Mouse (Mus musculus): Measurements from ENCODE around the gene Rmi1. TPM values are rescaled to one million over a fixed set of nuclear protein-coding genes. Genes with fewer than 3 reads are reported as not detected.
"Not testable (repeated sequence)": the region's sequence is repeated elsewhere in the genome, so short reads cannot be mapped to it uniquely, and the experiment has no call there.

Gene Rmi1
- 1 to 10 TPM; 4.8 to 5.5 TPM for total RNA-seq (2021)
- long read RNA-seq, experiment 1, partial matches to known transcripts, result 0 of 9 reads
- long read RNA-seq, experiment 1, other reads (novel, unspliced or antisense), result 4 of 9 reads
- long read RNA-seq, experiment 2, transcript Rmi1-205 (3 exons, 3,594 nt), result major isoform, 6 of 11 reads
- long read RNA-seq, experiment 2, partial matches to known transcripts, result 0 of 11 reads
- long read RNA-seq, experiment 2, other reads (novel, unspliced or antisense), result 5 of 11 reads

- DNase-seq, result peak; percentile 98
Measured at GRCm38 (mm10) chr13:58402003-58402743, at the start of gene Rmi1. Gene Rmi1, plus strand, starts transcription at chr13:58402248.

GRCm38 (mm10) chr13:58352996-58353395 is 49.1 kb upstream of the Rmi1 start:
- DNase-seq, result no peak

- DNase-seq, result peak; percentile 82
Measured at GRCm38 (mm10) chr13:58358629-58359303, 43.3 kb upstream of the Rmi1 start, which contains the start of gene Kif27. Gene Kif27, minus strand, starts transcription at chr13:58359122.

- no peak for DNase-seq
Measured at GRCm38 (mm10) chr13:58359304-58359653, 42.8 kb upstream of the Rmi1 start.

GRCm38 (mm10) chr13:58364353-58365175 is 37.5 kb upstream of the Rmi1 start:
- DNase-seq, result no peak

- DNase-seq, result not testable (repeated sequence)
Measured at GRCm38 (mm10) chr13:58365179-58365578, 36.9 kb upstream of the Rmi1 start.

- no peak for DNase-seq
Measured at GRCm38 (mm10) chr13:58366373-58366772, 35.7 kb upstream of the Rmi1 start.

- no peak for DNase-seq
Measured at GRCm38 (mm10) chr13:58367641-58368040, 34.4 kb upstream of the Rmi1 start.

- no peak for DNase-seq
Measured at GRCm38 (mm10) chr13:58368835-58369234, 33.2 kb upstream of the Rmi1 start.

- DNase-seq, result no peak
Measured at GRCm38 (mm10) chr13:58372278-58373152, 29.5 kb upstream of the Rmi1 start.

- DNase-seq, result no peak
Measured at GRCm38 (mm10) chr13:58373153-58373470, 28.9 kb upstream of the Rmi1 start.

- no peak for DNase-seq
Measured at GRCm38 (mm10) chr13:58384371-58384770, 17.7 kb upstream of the Rmi1 start.

- peak; percentile 60 for DNase-seq
Measured at GRCm38 (mm10) chr13:58384779-58385546, 17.1 kb upstream of the Rmi1 start, which contains the start of gene 2210016F16Rik. Gene 2210016F16Rik, minus strand, starts transcription at chr13:58385225.

- DNase-seq, result no peak
Measured at GRCm38 (mm10) chr13:58385547-58385920, 16.5 kb upstream of the Rmi1 start.

- peak; percentile 50 for DNase-seq
Measured at GRCm38 (mm10) chr13:58387948-58388347, 14.1 kb upstream of the Rmi1 start.

GRCm38 (mm10) chr13:58388379-58388778 is 13.7 kb upstream of the Rmi1 start:
- no peak for DNase-seq

GRCm38 (mm10) chr13:58389324-58389951 is 12.6 kb upstream of the Rmi1 start:
- DNase-seq, result no peak

GRCm38 (mm10) chr13:58394392-58394791 is 7.7 kb upstream of the Rmi1 start:
- not testable (repeated sequence) for DNase-seq

- no peak for DNase-seq
Measured at GRCm38 (mm10) chr13:58397651-58398050, 4.4 kb upstream of the Rmi1 start.

GRCm38 (mm10) chr13:58400576-58400975 is 1.5 kb upstream of the Rmi1 start:
- DNase-seq, result no peak
